Mouse (Mus musculus) forebrain, embryonic 13.5 days (tissue): ENCODE measurements at regions not wholly inside any gene's neighbourhood (a gene's known extent, or its start where the extent isn't known, plus 50 kb on each side); places are given as distances from the start of the nearest gene placed in this dataset.

Source experiments
- ATAC-seq: fragments of 200-750 bp; cut with Nextera tagmentation; 2 replicates; pipeline ENCODE4 v1.8.0; 2017
- H3K27ac ChIP-seq: fragments of 300-500 bp; sonication (generic); 2 replicates; pipeline ENCODE4 v1.5.1; 2015; ENCODE audit warnings: inconsistent platforms, mild to moderate bottlenecking, moderate library complexity
- H3K27me3 ChIP-seq: fragments of 300-500 bp; sonication (generic); 2 replicates; pipeline ENCODE4 v1.6.1; 2015; ENCODE audit warnings: mild to moderate bottlenecking, inconsistent platforms
- H3K36me3 ChIP-seq: fragments of 300-500 bp; sonication (generic); 2 replicates; pipeline ENCODE4 v1.6.1; 2015; ENCODE audit warnings: mild to moderate bottlenecking, inconsistent platforms; ENCODE audit not compliant: poor library complexity, severe bottlenecking
- H3K4me1 ChIP-seq: fragments of 300-500 bp; sonication (generic); 2 replicates; pipeline ENCODE4 v1.6.1; 2015; ENCODE audit warnings: inconsistent platforms
- H3K4me2 ChIP-seq: fragments of 300-500 bp; sonication (generic); 2 replicates; pipeline ENCODE4 v1.6.1; 2015; ENCODE audit warnings: inconsistent platforms, mild to moderate bottlenecking, moderate library complexity
- H3K4me3 ChIP-seq: fragments of 300-500 bp; sonication (generic); 2 replicates; pipeline ENCODE4 v1.5.1; 2015; ENCODE audit warnings: mild to moderate bottlenecking, inconsistent platforms
- H3K9ac ChIP-seq: fragments of 300-500 bp; sonication (generic); 2 replicates; pipeline ENCODE4 v1.6.1; 2015; ENCODE audit warnings: mild to moderate bottlenecking, inconsistent platforms
- H3K9me3 ChIP-seq: fragments of 300-500 bp; sonication (generic); replicated peaks from 2 replicates; pipeline ENCODE4 v1.6.1; 2016; ENCODE audit warnings: inconsistent platforms
- WGBS: fragments of 180-500 bp; shearing (Covaris S2); methylation state at CpG from one replicate; pipeline ENCODE4 v1.1.7; 2015; 5-methylcytosine and 5-hydroxymethylcytosine counted together

DNA sequence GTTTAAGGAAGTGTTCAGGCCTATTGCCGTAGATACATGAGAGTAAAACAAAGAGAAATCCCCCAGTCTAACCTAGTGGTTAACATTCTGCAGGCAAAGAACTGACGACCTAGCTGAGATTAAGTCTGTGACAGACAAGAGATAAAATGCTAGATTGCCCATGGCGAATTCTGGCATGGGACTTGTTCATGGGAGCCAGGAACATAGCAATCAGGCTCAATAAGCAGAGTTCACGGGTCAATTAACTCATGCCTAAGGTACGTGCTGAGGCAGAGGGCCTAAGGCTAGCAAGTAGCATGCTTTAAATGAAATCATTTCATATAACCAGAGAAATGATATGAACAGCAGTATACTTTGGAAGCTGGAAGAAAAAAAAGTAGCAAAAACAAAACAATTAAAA is 1119.2 kb upstream of the Adgrl2 start:
- H3K9me3 ChIP-seq, result no peaks in the 10 kb centered on the region

GRCm38 (mm10) chr3:150112231-150112630 is 1121.9 kb upstream of the Adgrl2 start:
- Histone ChIP-seq H3K9ac (no peak overlapping the region), H3K4me2 (no peak overlapping the region), H3K9me3 (no peaks in the 10 kb centered on the region), H3K27ac (no peak overlapping the region), H3K4me3 (no peak overlapping the region), H3K4me1 (no peaks in the 10 kb centered on the region), H3K27me3 (no peaks in the 10 kb centered on the region), H3K36me3 (no peaks in the 10 kb centered on the region)
- ATAC-seq, result no peak
- 95% methylated on average over 6 of the region's 6 CpGs for WGBS

More for the DNA sequence above, 1119.2 kb upstream of the Adgrl2 start:
- no peaks in the 10 kb centered on the region for H3K36me3 ChIP-seq
- no peak overlapping the region for H3K9ac ChIP-seq
- ATAC-seq, result no peak
- no peak overlapping the region for H3K4me3 ChIP-seq
- no peaks in the 10 kb centered on the region for H3K27me3 ChIP-seq
- no peak overlapping the region for H3K27ac ChIP-seq
- WGBS, result 69% methylated on average over 5 of the region's 5 CpGs
- no peak overlapping the region for H3K4me2 ChIP-seq
- no peaks in the 10 kb centered on the region for H3K4me1 ChIP-seq

GRCm38 (mm10) chr3:150119866-150120265 is 1129.5 kb upstream of the Adgrl2 start:
- H3K4me2 ChIP-seq, result no peak overlapping the region
- WGBS, result 80% methylated on average over 3 of the region's 3 CpGs

GRCm38 (mm10) chr3:150146635-150147034 is 1156.3 kb upstream of the Adgrl2 start:
- no peak overlapping the region for H3K4me2 ChIP-seq
- H3K27me3 ChIP-seq, result no peaks in the 10 kb centered on the region
- WGBS, result 90% methylated on average over 1 of the region's 1 CpGs
- no peak overlapping the region for H3K27ac ChIP-seq
- no peak overlapping the region for H3K9ac ChIP-seq
- no peak for ATAC-seq
- H3K9me3 ChIP-seq, result no peaks in the 10 kb centered on the region
- no peak overlapping the region for H3K4me3 ChIP-seq
- H3K4me1 ChIP-seq, result no peaks in the 10 kb centered on the region
- H3K36me3 ChIP-seq, result no peaks in the 10 kb centered on the region

More at GRCm38 (mm10) chr3:150119866-150120265, 1129.5 kb upstream of the Adgrl2 start:
- Histone ChIP-seq H3K9me3 (no peaks in the 10 kb centered on the region), H3K27ac (no peak overlapping the region), H3K9ac (no peak overlapping the region), H3K4me3 (no peak overlapping the region), H3K4me1 (no peaks in the 10 kb centered on the region), H3K27me3 (no peaks in the 10 kb centered on the region), H3K36me3 (no peaks in the 10 kb centered on the region)
- no peak for ATAC-seq

- Histone ChIP-seq H3K27me3 (no peaks in the 10 kb centered on the region), H3K9ac (no peak overlapping the region), H3K4me2 (no peak overlapping the region), H3K9me3 (no peaks in the 10 kb centered on the region), H3K36me3 (no peaks in the 10 kb centered on the region), H3K4me1 (no peaks in the 10 kb centered on the region), H3K27ac (no peak overlapping the region), H3K4me3 (no peak overlapping the region)
- ATAC-seq, result no peak
- WGBS, result 80% methylated on average over 7 of the region's 7 CpGs
Observed at GRCm38 (mm10) chr3:150151152-150151822, 1160.9 kb upstream of the Adgrl2 start.

- WGBS, result 92% methylated on average over 8 of the region's 8 CpGs
- Histone ChIP-seq H3K4me1 (no peaks in the 10 kb centered on the region), H3K27me3 (no peaks in the 10 kb centered on the region), H3K27ac (no peak overlapping the region), H3K9me3 (no peaks in the 10 kb centered on the region), H3K9ac (no peak overlapping the region), H3K36me3 (no peaks in the 10 kb centered on the region), H3K4me2 (no peak overlapping the region), H3K4me3 (no peak overlapping the region)
- ATAC-seq, result no peak
Observed at GRCm38 (mm10) chr3:150151823-150152158, 1161.4 kb upstream of the Adgrl2 start.

DNA sequence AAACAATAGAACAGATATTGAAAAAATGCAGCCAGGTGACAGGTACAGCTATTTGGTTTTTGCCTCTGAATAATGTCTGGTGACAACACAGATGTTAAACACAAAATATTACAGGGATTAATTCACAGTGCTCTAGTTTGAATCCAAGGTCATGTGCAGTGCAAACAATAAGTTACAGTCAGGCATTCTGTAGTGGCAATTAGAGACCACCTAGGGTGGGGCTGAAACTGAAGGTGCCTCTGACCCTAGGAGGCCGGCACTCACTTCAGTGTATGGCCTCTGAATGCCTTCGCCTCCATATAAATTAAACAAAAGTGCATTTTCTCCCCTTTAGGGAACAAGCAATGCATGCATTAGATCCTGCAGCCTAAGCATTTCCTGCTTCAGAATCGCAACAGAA is 1162.5 kb upstream of the Adgrl2 start:
- Histone ChIP-seq H3K36me3 (no peaks in the 10 kb centered on the region), H3K4me1 (no peaks in the 10 kb centered on the region), H3K9me3 (no peaks in the 10 kb centered on the region), H3K4me2 (no peak overlapping the region), H3K4me3 (no peak overlapping the region), H3K9ac (no peak overlapping the region), H3K27me3 (no peaks in the 10 kb centered on the region), H3K27ac (no peak overlapping the region)
- no peak for ATAC-seq
- WGBS, result 31% methylated on average over 3 of the region's 3 CpGs

DNA sequence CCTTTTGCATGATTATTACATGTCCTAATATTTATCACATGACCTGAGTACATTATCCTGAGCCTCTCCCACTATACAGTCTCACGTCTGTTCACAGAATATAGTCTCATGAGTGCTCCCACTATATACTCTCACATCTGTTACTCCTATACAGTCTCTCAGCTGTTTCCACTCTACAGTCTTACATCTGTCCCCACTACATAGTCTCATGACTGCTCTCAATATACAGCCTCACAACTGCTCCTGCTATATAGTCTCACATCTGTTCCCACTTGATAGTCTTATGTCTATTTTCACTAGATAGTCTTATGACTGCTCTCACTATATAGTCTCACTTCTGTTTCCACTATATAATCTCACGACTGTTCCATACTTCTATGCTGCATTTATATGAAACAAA is 1195.5 kb upstream of the Adgrl2 start:
- H3K4me2 ChIP-seq, result no peak overlapping the region
- WGBS, result 85% methylated on average over 2 of the region's 2 CpGs
- no peaks in the 10 kb centered on the region for H3K27me3 ChIP-seq
- no peaks in the 10 kb centered on the region for H3K4me1 ChIP-seq
- ATAC-seq, result no peak
- H3K27ac ChIP-seq, result no peak overlapping the region
- no peak overlapping the region for H3K9ac ChIP-seq
- no peaks in the 10 kb centered on the region for H3K36me3 ChIP-seq
- no peak overlapping the region for H3K4me3 ChIP-seq
- no peaks in the 10 kb centered on the region for H3K9me3 ChIP-seq

- ATAC-seq, result no peak
- no peaks in the 10 kb centered on the region for H3K9me3 ChIP-seq
- H3K27ac ChIP-seq, result no peak overlapping the region
- H3K27me3 ChIP-seq, result no peaks in the 10 kb centered on the region
- H3K9ac ChIP-seq, result no peak overlapping the region
- H3K4me3 ChIP-seq, result no peak overlapping the region
- H3K36me3 ChIP-seq, result no peaks in the 10 kb centered on the region
- WGBS, result 87% methylated on average over 4 of the region's 4 CpGs
- H3K4me1 ChIP-seq, result no peaks in the 10 kb centered on the region
- no peak overlapping the region for H3K4me2 ChIP-seq
Observed at GRCm38 (mm10) chr3:150193132-150193531, 1202.8 kb upstream of the Adgrl2 start.

- no peaks in the 10 kb centered on the region for H3K9me3 ChIP-seq
- 80% methylated on average over 5 of the region's 5 CpGs for WGBS
- no peak overlapping the region for H3K4me3 ChIP-seq
- no peak overlapping the region for H3K4me2 ChIP-seq
- H3K27ac ChIP-seq, result no peak overlapping the region
- H3K27me3 ChIP-seq, result no peaks in the 10 kb centered on the region
- no peak overlapping the region for H3K9ac ChIP-seq
- no peak for ATAC-seq
- no peaks in the 10 kb centered on the region for H3K36me3 ChIP-seq
- H3K4me1 ChIP-seq, result no peaks in the 10 kb centered on the region
Observed at GRCm38 (mm10) chr3:150198492-150198891, 1208.1 kb upstream of the Adgrl2 start.

DNA sequence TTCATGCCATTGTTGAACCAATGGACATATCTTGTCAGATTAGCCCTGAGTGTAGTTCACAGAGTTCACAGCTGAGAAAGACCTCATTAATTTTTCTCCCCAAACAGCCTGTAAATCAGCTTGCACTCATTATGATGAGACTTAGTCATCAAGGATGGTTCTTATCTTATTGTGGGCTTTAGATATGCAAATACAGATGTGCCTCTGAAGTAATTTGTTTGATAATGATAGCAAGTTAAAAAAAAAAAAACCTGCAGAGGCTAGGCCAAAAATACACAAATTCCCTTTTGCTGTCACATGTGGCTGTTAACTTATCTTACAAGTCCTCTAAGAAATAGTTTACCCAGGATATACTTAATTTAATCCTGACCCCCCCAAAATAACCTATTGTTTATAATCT is 1215.5 kb upstream of the Adgrl2 start:
- Histone ChIP-seq H3K9me3 (no peaks in the 10 kb centered on the region), H3K36me3 (no peaks in the 10 kb centered on the region), H3K4me2 (no peak overlapping the region)

DNA sequence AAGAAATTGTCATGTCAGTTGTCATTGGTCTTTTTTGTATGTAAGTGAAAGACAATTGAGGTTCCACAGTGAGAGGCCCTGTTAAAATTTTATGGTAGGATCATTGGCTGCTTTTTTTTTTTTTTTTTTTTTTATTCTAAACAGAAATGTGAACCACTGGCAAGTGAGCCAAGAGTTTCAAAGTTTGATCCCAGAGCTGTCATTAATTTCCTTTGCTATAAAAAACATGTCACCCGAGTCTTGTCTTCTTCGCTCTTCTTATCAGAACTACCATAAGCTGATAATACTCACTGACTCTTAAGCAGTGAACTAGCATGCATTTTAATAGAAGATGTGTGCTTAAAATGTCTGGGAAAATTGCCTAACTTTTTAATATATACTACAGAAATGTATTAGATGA is 1204.4 kb upstream of the Adgrl4 start:
- WGBS, result 96% methylated on average over 2 of the region's 2 CpGs
- Histone ChIP-seq H3K4me3 (no peak overlapping the region), H3K4me1 (no peaks in the 10 kb centered on the region), H3K27ac (no peak overlapping the region), H3K9me3 (no peaks in the 10 kb centered on the region), H3K9ac (no peak overlapping the region), H3K4me2 (no peak overlapping the region), H3K27me3 (no peaks in the 10 kb centered on the region), H3K36me3 (no peaks in the 10 kb centered on the region)
- ATAC-seq, result no peak

More for the DNA sequence above, 1215.5 kb upstream of the Adgrl2 start:
- no peak for ATAC-seq
- Histone ChIP-seq H3K9ac (no peak overlapping the region), H3K27me3 (no peaks in the 10 kb centered on the region), H3K27ac (no peak overlapping the region), H3K4me1 (no peaks in the 10 kb centered on the region), H3K4me3 (no peak overlapping the region)

- H3K4me3 ChIP-seq, result no peak overlapping the region
- H3K36me3 ChIP-seq, result no peaks in the 10 kb centered on the region
- no peaks in the 10 kb centered on the region for H3K27me3 ChIP-seq
- H3K4me2 ChIP-seq, result no peak overlapping the region
- H3K9ac ChIP-seq, result no peak overlapping the region
- WGBS, result 88% methylated on average over 7 of the region's 7 CpGs
- no peaks in the 10 kb centered on the region for H3K4me1 ChIP-seq
- H3K9me3 ChIP-seq, result no peaks in the 10 kb centered on the region
- H3K27ac ChIP-seq, result no peak overlapping the region
- no peak for ATAC-seq
Observed at GRCm38 (mm10) chr3:150236946-150237600, 1200.6 kb upstream of the Adgrl4 start.
